ENCODE assay signal across 25 mouse cellular contexts in genomic region chr6:33310486-33310885, GRCm38 (mm10).
DNase-seq lines count a peak whose midpoint lies in the region; ATAC-seq and TF ChIP-seq lines count a peak whose summit lies in the region.
"Had no signal": no experiment of that assay in that cellular context is flagged by ENCODE, and none has a peak within 500 bp of the region (broad histone marks: within the 10 kb centered on the region; RNA-seq: fewer than 3 reads in every experiment).

No protein-coding gene starts in this region.

- TF ChIP-seq CTCF in lung, postnatal 0 days (IDR thresholded peaks at IDR 0.05) = no peak

- H3K27ac ChIP-seq in lung, postnatal 0 days (ENCODE audit: low read length) = no peak overlapping the region
- H3K27ac ChIP-seq: embryonic facial prominence, embryonic 15.5 days; forebrain, embryonic 13.5 days; heart, embryonic 10.5 days; heart, embryonic 13.5 days; hindbrain, embryonic 12.5 days; hindbrain, embryonic 15.5 days had no signal

- DNase-seq in cerebellum, adult 9-10 months = peak; percentile 54
- no peak for DNase-seq in cerebellum, postnatal 25 days
- peak; percentile 8 for DNase-seq in heart, adult 8-10 months (ENCODE audit: low spot score)
- no peak for DNase-seq in heart, postnatal 10 days
- DNase-seq in lung, postnatal 0 days (ENCODE audit: low spot score) = peak; percentile 13
- no peak for DNase-seq in lung, postnatal 25 days (ENCODE audit: low spot score)
- DNase-seq in gonadal fat pad, adult 2 months (ENCODE audit: low read depth) = peak; percentile 24
- DNase-seq in left cerebral cortex, postnatal 25 days (ENCODE audit: low spot score in 2 of 2) = no peak
- DNase-seq: adrenal gland, adult 2 months; adrenal gland, postnatal 14 days; B cell, adult 2 months; embryo, embryonic 11 days; gastrocnemius, postnatal 10 days; kidney, adult 2 months had no signal

- H3K9ac ChIP-seq in lung, postnatal 0 days (replicated peaks; ENCODE audit: low read depth) = no peak overlapping the region
- H3K9ac ChIP-seq: embryonic facial prominence, embryonic 15.5 days; forebrain, embryonic 13.5 days; heart, embryonic 13.5 days; hindbrain, embryonic 12.5 days; hindbrain, embryonic 15.5 days had no signal

- no peak overlapping the region for H3K4me2 ChIP-seq in lung, postnatal 0 days (replicated peaks; ENCODE audit: low read depth, low read length)
- H3K4me2 ChIP-seq: embryonic facial prominence, embryonic 15.5 days; forebrain, embryonic 13.5 days; heart, embryonic 13.5 days; hindbrain, embryonic 12.5 days; hindbrain, embryonic 15.5 days had no signal

- intact Hi-C loops in heart, postnatal 10 days (cut with DNase I) = no loop called here
- intact Hi-C loops in left cerebral cortex, postnatal 25 days (cut with DNase I) = no loop called here

- no peaks in the 10 kb centered on the region for H3K36me3 ChIP-seq in lung, postnatal 0 days (ENCODE audit: insufficient read depth, low read length)
- H3K36me3 ChIP-seq: hindbrain, embryonic 15.5 days had no signal

- no peak for TF ChIP-seq EP300 in lung, postnatal 0 days (IDR thresholded peaks at IDR 0.05)

- 87% methylated on average over 1 of the region's 1 CpGs for WGBS in lung, postnatal 0 days

- H3K4me1 ChIP-seq in lung, postnatal 0 days (ENCODE audit: insufficient read depth, low read depth, low read length) = no peaks in the 10 kb centered on the region
- H3K4me1 ChIP-seq: embryonic facial prominence, embryonic 15.5 days; forebrain, embryonic 13.5 days; heart, embryonic 10.5 days; heart, embryonic 13.5 days; hindbrain, embryonic 12.5 days; hindbrain, embryonic 15.5 days had no signal

- no peaks in the 10 kb centered on the region for H3K9me3 ChIP-seq in lung, postnatal 0 days (ENCODE audit: low read length)
- H3K9me3 ChIP-seq: embryonic facial prominence, embryonic 15.5 days; forebrain, embryonic 13.5 days; G1E; heart, embryonic 10.5 days; heart, embryonic 13.5 days; hindbrain, embryonic 12.5 days; hindbrain, embryonic 15.5 days had no signal

- no peak for ATAC-seq in lung, postnatal 0 days
- ATAC-seq: forebrain, embryonic 13.5 days; forebrain, embryonic 16.5 days; intestine, postnatal 0 days; Patski had no signal

- H3K4me3 ChIP-seq in lung, postnatal 0 days (ENCODE audit: low read depth, low read length) = no peak overlapping the region
- H3K4me3 ChIP-seq: embryonic facial prominence, embryonic 15.5 days; forebrain, embryonic 13.5 days; heart, embryonic 10.5 days; heart, embryonic 13.5 days; hindbrain, embryonic 12.5 days; hindbrain, embryonic 15.5 days had no signal

- H3K27me3 ChIP-seq in lung, postnatal 0 days (replicated peaks; ENCODE audit: insufficient read depth, low read length) = no peaks in the 10 kb centered on the region
- H3K27me3 ChIP-seq: CH12.LX; embryonic facial prominence, embryonic 15.5 days; forebrain, embryonic 13.5 days; heart, embryonic 13.5 days; hindbrain, embryonic 12.5 days; hindbrain, embryonic 15.5 days; Patski had no signal

Comparison
In these comparisons a context has a peak if more than half of its experiments do, and no peak if none do; other contexts are left out.
1. DNase-seq: peak in cerebellum, adult 9-10 months (single experiment), heart, adult 8-10 months (single experiment), lung, postnatal 0 days (single experiment) and gonadal fat pad, adult 2 months (single experiment); none in cerebellum, postnatal 25 days (0 of 2), heart, postnatal 10 days (0 of 2), lung, postnatal 25 days (single experiment) and left cerebral cortex, postnatal 25 days (0 of 2).